Mouse (Mus musculus) stomach, postnatal 0 days (tissue): Measurements from ENCODE around the gene Alg12.

Experiments used
- CTCF ChIP-seq: IDR thresholded peaks from 2 replicates; pipeline ENCODE4 v1.5.1; 2016; ENCODE audit warnings: antibody characterized with exemption, low read depth, mild to moderate bottlenecking, moderate library complexity
- EP300 ChIP-seq: optimal IDR thresholded peaks from 2 replicates; pipeline ENCODE3; 2016; ENCODE audit warnings: antibody characterized with exemption

- no peak for TF ChIP-seq CTCF
- TF ChIP-seq EP300: no peak
These were observed 16.8 kb downstream of the Alg12 start for GRCm38 (mm10) chr15:88802348-88802747.
